Mouse (Mus musculus) left cerebral cortex, adult 18-20 months (tissue): Measurements from ENCODE around the gene 0610010F05Rik. TPM values are rescaled to one million over a fixed set of nuclear protein-coding genes. Genes with fewer than 3 reads are reported as not detected.
"Not testable (repeated sequence)": the region's sequence is repeated elsewhere in the genome, so short reads cannot be mapped to it uniquely, and the experiment has no call there.

Experiments used
- DNase-seq, 2 experiments: peaks; one replicate each; pipeline ENCODE4 v3.0.0; 2021 to 2022; ENCODE audit warnings: low spot score in 2 of 2, mixed read lengths in 1 of 2
- long read RNA-seq, 2 experiments: library from polyadenylated mRNA; stranded (forward); transcript quantifications; one replicate each; pipeline ENCODE4 v2.0.0; 2021
- total RNA-seq, 2 experiments: library from RNA; stranded (reverse); gene quantifications; 2 replicates each; pipeline ENCODE4 v1.2.3; 2021

Gene 0610010F05Rik
- total RNA-seq, result 10 to 100 TPM; 32.7 to 39.9 TPM
- long read RNA-seq, experiment 1, full-length matches to known transcripts, result 36 of 48 reads
- long read RNA-seq, experiment 1, partial matches to known transcripts, result 2 of 48 reads
- long read RNA-seq, experiment 1, other reads (novel, unspliced or antisense), result 10 of 48 reads
- long read RNA-seq, experiment 2, full-length matches to known transcripts, result 27 of 47 reads
- long read RNA-seq, experiment 2, partial matches to known transcripts, result 4 of 47 reads
- long read RNA-seq, experiment 2, other reads (novel, unspliced or antisense), result 16 of 47 reads

DNA sequence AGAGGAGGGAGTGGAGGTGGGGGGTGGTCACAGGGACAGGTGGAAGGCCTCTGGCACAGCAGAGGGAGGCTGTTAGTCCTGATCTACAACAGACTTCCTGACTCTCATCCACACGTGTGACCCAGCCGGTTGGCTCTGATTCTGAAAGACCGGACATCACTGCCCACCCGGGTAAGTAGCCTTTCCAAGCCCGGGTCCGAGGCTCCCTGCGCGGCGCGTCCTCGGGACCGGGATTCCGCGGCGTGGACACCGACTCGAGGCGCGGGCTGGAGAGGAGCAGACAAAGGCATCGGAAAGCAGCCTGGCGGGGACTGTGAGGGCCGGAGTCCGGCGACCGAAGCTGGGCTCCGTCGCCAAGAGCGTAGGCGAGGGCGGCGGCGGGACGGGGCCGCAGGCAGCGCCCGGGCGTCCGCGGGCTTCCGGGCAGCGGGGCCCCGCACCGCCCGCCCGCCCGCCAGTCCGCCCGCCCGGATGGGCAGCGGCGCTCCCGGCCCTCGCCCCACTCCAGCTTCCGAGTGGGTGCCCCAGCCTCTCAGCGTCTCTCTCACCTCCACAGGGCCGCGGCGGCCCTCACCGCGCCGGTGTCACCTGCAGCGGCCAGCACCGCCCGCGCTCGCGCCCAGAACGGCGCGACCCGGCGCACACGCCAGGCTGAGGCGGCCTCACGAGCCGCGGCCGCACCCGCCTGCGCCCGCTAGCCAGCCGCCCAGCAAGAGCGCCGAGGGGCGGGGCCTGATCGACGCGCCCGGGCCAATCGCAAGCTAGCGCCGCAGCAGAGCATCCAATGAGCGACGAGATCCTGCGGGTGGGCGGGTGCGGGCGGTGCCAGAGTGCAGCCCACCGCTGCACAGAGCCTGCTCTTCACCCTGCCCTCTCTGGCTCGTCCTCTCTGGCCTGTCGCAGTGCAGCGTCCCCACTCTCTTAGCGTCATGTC, at the start of gene 0610010F05Rik:
Gene 0610010F05Rik, minus strand, starts transcription at position 695 of the 934 bp plus-strand sequence.
- DNase-seq, result peak; percentile 74 to 87

DNA sequence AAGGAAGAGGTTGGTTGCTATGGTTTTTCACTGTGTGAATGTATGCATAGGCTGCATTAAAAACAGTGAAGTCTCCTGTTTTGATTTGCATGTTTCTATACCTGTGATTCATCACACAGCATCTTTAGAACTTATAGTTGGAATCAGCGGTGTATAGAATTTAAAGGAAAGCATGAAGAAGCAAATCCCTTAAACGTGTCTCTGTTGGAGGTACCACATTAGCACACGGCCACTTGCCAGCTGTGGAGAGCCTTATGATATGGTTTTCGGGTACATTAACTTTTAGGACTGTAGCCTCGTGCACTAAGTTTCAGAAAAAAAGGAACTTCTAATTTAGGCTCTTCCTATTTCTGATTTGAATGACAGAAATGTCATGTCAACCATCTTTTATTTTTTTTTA, 49.1 kb upstream of the 0610010F05Rik start:
- no peak for DNase-seq

DNA sequence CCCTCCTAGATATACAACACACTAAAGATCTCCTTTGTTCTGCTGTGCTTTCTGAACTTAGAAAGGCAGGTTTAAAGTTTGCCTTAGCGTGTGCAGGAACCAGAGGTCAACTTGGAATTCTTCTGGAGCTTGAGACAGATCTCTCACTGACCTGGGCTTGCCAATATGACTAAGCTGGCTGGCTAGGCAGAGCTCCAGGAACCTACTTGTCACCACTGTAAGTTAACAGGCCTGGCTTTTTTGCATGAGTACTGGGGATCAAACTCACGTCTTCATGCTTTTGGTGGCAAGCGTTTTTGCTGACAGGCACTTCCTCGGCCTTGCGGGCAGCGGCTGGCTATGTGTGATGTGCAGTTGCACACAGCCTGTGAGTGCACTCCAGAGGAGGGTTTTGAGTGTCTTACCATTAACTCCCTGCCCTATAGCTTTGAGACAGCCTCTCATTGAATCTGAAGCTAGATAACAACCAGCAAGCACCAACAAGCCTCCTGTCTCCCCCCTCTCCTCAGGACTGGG, 47.1 kb upstream of the 0610010F05Rik start:
- DNase-seq, result no peak

DNA sequence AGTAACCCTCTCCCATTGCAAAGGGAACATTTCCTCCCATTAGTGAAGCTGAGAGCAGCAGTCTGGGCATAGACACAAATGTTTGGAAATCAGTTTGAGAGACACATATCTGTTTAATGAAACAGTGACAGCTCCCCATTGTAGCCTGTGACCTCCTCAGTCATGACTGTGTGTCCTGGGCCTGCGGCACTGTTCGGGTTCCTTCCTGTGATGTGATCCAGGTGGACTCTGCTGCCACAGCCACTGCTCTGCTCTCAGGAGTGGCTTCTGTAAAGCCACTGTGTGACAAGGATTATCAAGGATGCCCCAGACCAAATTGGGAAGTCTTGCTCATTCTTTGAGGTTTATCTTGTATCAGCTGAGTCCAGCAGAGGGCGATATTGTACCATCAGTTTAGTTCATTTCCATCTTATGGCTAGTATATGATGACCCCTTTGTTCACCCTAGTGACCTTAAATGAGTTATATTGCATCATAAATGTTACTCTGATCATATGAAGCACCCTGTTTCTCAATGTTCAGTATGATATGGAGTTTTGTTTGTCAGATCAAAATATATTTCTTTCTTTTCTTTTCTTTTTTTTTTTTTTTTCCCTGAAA, 45.7 kb upstream of the 0610010F05Rik start:
- DNase-seq, result peak; percentile 63 to 73

DNA sequence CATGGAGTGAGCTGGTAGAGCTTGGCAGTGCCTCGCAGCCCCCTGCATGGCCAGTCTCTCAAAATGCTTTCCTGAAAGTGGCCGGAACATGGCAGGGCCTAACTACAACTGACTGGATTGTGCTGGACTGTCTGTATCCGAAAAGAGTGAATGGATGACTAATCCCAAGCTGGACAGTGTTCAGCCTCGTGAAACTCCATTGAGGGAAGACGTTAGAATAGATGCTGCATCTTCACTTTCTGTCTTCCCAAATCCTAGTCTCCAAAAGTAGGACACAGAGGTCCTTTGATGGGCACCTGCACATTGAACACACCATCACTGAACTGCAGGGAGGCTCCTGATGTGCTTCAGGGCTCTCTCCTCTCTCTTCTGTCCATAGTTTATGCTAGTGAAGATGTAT, 42.7 kb upstream of the 0610010F05Rik start:
- no peak for DNase-seq

DNA sequence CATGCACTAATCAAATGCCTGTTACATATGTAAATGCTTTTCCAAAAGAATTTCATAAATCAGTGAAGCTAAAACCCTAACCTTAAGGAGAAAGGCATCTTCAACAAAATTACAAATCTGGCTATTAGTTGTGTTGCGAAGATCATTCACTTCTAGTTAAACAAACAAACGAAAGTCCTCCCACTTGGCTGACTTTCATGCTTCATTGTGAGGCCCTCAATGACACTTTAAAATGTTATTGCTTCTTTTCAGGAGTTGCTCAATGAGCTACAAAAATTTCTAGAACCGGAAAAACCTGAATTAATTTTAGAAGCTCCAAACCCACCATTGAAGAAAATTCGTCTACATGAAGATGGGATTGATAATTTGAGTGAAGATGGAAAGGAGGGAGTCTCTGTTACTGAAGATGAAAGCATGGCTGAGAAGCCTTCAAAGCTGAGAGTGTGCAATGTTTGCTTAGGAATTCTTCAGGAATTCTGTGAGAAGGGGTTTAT, 38.9 kb upstream of the 0610010F05Rik start:
- DNase-seq, result no peak

GRCm38 (mm10) chr11:23667128-23667527, 33.7 kb upstream of the 0610010F05Rik start:
- no peak for DNase-seq

DNA sequence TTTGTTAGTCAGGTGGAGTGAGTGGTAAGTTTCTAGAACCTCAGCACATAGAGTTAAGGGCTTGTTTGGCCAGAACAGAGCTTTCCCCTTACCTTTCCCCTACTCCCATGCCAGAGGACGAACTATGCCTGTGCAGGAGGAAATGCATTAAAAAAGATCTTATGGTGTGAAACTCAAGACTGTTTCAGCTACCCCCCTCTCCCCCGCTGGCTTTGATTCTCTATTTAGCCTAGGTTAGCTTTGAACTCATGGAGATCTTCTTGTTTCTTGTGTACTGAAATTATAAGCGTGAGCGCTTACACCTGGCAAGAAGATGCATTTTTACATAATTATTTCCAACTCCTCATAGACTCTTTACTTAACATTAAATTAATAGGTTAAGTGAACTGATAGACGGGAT, 33.1 kb upstream of the 0610010F05Rik start:
- DNase-seq, result no peak

DNA sequence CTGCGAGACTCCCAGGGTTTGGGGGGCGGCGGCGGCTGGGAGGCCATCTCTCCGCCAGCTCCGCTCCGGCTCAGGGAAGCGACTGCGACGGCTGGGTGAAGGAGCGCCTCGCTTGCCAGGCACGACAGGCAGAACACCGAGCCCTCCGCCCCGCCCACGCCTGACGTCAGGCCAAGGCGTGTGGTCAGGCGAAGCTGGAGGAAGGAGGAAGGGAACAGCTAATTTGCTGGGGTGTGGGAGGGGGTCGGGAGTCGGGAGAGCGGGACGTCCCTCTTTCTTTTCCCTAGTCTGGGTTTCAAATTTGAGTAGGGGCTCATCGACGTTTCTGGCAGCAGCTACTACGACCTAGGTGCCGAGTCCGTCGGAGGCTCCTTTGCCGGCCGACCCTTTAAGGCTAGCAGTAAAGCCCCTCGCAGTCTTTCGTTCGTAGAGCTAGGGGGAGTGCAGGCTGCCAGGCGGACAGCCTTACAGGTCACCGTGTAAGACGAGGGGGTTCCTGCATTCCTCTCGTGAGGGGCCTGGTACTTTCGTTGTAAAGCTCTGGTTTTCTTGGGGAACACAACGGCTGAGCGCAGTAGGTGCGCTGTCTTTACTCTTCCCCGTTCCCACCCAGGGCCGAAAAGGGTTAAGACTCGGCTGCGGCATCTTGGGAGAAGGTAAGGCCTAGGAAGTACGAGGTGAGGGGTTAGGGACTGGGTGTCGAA, 32.5 kb upstream of the 0610010F05Rik start, which contains the start of gene Pex13:
Gene Pex13, minus strand, starts transcription at position 162 of the 704 bp plus-strand sequence.
- DNase-seq, result peak; percentile 81 to 91

DNA sequence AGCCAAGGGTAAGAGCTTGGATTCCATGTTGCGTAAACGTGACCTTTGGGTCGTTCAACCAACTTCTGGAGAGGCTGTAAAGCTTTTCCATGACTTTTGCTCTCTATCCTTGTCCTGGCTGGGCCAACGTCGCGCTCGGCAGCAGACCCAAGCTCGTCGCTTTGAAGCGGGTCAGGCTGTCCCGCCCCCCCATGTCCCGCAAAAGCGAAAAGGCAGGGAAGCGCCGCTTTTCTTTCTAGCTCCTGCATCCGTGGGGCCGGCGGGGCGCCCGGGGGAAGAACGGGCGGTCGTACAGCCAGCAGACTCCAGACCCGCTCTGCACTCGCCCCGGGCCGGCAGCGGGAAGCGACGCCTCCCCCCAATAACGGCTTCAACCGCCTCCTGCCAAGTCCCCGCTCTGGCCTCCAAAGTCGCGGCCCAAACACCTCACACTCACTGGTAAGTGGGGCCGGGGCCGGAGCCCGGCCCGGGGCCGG, 31.9 kb upstream of the 0610010F05Rik start, which contains the start of gene Pus10:
Gene Pus10, plus strand, starts transcription at position 364 of the 476 bp plus-strand sequence.
- DNase-seq, result peak in 1 of 2 experiments; percentile 11

DNA sequence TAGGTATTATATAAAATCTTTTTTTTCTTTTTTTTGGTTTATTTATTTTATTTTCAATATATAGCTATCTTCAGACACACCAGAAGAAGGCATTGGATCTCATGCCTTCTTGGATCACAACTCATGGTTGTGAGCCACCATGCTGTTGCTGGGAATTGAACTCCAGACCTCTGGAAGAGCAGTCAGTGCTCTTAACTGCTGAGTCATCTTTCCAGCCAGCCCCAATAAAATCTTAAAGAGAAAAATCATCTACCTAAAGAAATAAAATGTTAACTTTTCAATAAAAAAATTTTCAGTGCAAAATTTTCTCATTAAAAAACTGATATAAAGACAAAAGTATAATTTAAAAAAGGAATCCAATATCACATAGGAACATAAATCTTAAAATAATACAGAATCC, 30.8 kb upstream of the 0610010F05Rik start:
- no peak for DNase-seq

DNA sequence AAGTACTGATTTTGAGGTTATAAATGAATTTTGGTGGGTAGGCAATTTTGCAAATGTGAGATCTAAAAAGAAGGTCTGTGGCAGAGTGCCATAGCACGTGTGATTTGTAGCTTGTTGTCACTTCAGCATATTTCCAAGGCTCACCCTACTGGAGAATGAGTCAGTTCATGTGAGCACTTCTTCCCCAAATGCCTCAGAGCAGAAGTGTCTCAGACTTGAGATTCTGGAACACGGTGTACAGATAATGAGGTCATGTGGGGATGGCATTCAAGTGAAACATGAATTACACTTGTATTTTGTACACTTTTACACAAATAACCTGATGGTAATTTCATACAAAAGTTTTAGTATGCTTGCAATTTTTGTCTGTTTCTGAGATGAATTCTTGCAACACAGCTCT, 24.4 kb upstream of the 0610010F05Rik start:
- no peak for DNase-seq

DNA sequence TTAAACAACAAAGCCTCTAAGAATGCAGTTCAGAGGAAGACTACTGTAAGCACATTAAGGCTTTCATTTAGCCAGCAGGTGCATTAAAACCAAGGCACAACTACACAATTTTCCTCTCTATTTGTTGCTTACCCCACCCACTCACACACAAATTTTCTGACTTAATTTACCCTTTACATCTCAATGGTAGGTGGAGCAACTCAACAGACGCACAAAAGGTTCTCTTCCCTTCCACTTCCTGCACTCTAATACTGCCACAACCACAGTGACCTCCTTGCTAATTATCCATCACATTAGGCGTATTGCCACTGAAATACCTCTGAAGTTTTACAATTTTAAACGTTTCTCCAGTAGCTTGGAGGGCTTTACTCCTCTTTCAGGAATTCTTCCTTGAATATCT, 20.2 kb upstream of the 0610010F05Rik start:
- DNase-seq, result no peak

DNA sequence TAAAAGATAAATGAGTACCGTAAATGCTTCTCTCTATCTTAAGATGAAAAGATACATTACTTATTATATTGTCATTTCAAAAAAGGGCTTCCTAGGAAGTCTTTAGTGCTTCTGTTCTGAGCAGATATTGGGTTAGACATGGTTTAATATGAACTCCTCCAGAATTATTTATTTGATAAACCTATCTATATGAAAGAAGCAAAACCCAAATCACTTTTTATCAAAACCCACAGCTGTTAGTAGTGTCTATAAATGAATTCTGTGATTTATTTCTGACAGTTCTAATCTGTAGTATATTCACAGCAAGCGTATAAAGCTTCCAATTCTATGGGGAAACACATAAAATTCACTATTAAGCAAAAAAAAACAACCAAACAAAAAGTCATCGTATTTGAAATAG, 14.4 kb upstream of the 0610010F05Rik start:
- DNase-seq, result no peak

GRCm38 (mm10) chr11:23647431-23647830, 14.0 kb upstream of the 0610010F05Rik start:
- no peak for DNase-seq

DNA sequence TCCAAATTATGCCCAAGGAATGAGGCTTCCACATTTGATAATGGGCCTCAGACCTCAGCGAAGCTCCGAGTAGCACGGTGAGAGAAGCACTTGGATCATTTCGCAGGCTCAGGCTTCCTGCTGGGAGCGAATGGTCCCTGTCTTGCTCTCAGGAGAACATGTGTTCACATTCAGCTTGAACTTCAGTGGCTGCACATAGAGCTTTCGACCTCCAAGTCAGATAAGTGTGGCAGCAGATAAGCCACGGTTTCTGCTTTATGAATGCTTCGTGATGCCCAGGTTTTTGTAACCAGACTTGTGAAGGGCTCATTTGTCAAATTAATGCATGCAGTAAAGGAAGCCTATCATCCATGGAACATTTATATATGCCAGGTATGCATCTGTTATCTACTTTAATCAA, 1.1 kb upstream of the 0610010F05Rik start:
- no peak for DNase-seq

DNA sequence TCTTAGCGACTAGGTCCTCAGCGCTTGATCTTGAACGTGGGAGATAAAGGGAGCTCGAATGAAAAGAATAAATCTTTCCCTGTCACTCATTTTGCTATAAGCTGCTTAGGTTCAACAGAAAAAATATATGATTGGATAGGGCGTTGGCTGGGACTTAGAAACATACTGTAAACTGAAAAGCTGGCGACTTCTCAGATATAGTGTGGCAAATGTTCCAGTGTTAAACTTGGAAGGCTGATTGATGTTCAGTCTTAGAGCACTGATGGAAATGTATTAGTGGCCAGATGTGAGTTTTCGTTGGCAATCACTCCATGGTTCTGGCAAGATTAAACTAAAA, 408 bp upstream of the 0610010F05Rik start:
- no peak for DNase-seq

- DNase-seq, result no peak
Observed at GRCm38 (mm10) chr11:23630664-23631063, 2.8 kb downstream of the 0610010F05Rik start.

DNA sequence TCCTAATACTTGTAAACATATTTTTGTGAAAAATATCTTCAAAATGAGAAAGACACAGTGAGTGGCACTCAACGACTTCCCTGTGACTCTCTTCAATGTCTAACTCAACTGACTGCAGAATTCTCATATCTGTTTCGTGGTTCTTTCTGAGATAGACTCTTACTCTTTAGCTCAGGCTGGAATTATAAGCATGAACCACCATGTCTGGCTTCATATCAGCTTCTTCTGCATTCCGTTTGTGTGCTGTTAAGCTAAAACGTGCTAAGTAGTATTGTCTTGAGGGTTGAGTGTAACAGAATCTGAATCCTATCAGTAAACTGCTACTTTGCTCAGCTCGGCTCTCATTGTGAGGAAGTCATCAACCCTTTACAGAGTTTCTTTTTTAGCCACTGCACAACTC, 14.4 kb downstream of the 0610010F05Rik start:
- DNase-seq, result no peak

DNA sequence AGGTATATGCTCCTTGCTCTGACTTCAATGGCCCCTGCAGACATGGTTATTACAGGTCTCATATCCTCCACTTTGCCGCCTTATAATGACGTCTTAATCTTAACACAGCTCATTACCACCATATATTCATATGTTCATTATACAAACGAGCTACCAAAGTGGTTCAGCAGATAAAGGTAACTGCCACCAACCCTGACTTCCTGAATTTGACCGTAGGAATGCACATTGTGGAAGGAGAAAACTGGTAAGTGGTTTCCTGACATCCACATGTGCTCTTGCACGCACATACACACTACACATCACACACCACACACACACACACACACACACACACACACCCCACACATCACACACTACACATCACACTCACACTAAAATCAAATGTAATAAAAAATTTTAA, 18.9 kb downstream of the 0610010F05Rik start:
- DNase-seq, result no peak

DNA sequence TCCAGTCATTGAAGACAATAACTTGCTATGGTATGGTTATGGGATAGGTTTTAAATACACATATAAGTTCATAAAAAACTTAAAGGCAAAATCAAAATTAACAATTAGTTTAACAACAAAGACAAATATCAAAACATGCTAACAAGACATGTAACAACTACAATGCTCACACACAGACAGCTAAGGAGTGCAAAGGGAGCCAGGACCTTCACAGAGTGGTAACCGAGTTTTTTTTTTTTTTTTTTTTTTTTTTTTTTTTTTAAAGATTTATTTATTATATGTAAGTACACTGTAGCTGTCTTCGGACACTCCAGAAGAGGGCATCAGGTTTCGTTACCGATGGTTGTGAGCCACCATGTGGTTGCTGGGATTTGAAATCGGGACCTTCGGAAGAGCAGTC, 26.1 kb downstream of the 0610010F05Rik start:
- DNase-seq, result not testable (repeated sequence)
